Comparison of ENCODE assay signal across 8 mouse cellular contexts in genomic region chrX:162887931-162888511, GRCm38 (mm10). TPM values are rescaled to one million over a fixed set of nuclear protein-coding genes. Genes with fewer than 3 reads are reported as not detected.
DNase-seq lines count a peak whose midpoint lies in the region; ATAC-seq and TF ChIP-seq lines count a peak whose summit lies in the region.

Gene Syap1 (minus strand): TSS chrX:162888447.

- WGBS in forebrain, embryonic 13.5 days, result 23% methylated on average over 43 of the region's 47 CpGs
- 8% methylated on average over 33 of the region's 47 CpGs for WGBS in heart, postnatal 0 days
- WGBS in liver, embryonic 16.5 days (ENCODE audit: insufficient replicate concordance), result 13% methylated on average over 36 of the region's 47 CpGs
- 28% methylated on average over 38 of the region's 47 CpGs for WGBS in neural tube, embryonic 12.5 days
- 27% methylated on average over 25 of the region's 47 CpGs for WGBS in stomach, postnatal 0 days

- H3K36me3 ChIP-seq in E14TG2a.4 (ENCODE audit: insufficient read depth, low read length), result no peaks in the 10 kb centered on the region
- H3K36me3 ChIP-seq in forebrain, embryonic 13.5 days (ENCODE audit: poor library complexity, severe bottlenecking), result no peaks in the 10 kb centered on the region
- H3K36me3 ChIP-seq in heart, postnatal 0 days (replicated peaks; ENCODE audit: control insufficient read depth, insufficient read depth, low read length), result no peaks in the 10 kb centered on the region
- H3K36me3 ChIP-seq in liver, embryonic 16.5 days (ENCODE audit: control insufficient read depth, insufficient read depth), result no peaks in the 10 kb centered on the region
- H3K36me3 ChIP-seq in neural tube, embryonic 12.5 days, result no peaks in the 10 kb centered on the region
- H3K36me3 ChIP-seq in stomach, postnatal 0 days (ENCODE audit: control insufficient read depth, insufficient read depth, low read length), result no peaks in the 10 kb centered on the region

- no peak for TF ChIP-seq EP300 in heart, postnatal 0 days (IDR thresholded peaks at IDR 0.05; ENCODE audit: low read depth)
- TF ChIP-seq EP300 in stomach, postnatal 0 days (optimal IDR thresholded peaks at IDR 0.05), result no peak

- no peak for TF ChIP-seq CTCF in E14TG2a.4 (conservative IDR thresholded peaks at IDR 0.05; ENCODE audit: low read length)
- TF ChIP-seq CTCF in heart, postnatal 0 days (IDR thresholded peaks at IDR 0.05; ENCODE audit: low read depth), result no peak
- TF ChIP-seq CTCF in stomach, postnatal 0 days (IDR thresholded peaks at IDR 0.05; ENCODE audit: low read depth), result no peak

- peak within 1 kb of the TSS; percentile 14; the same call in 1 of the 2 replicates for H3K27ac ChIP-seq in forebrain, embryonic 13.5 days
- H3K27ac ChIP-seq in heart, postnatal 0 days (ENCODE audit: low read depth), result peak within 1 kb of the TSS; percentile 81
- H3K27ac ChIP-seq in liver, embryonic 16.5 days (ENCODE audit: low read length), result peak within 1 kb of the TSS; percentile 34
- H3K27ac ChIP-seq in neural tube, embryonic 12.5 days, result 0 out of 2 replicates have a peak within 1 kb of the TSS, but pooled peaks have one; percentile 32
- peak within 1 kb of the TSS; percentile 70 for H3K27ac ChIP-seq in stomach, postnatal 0 days (replicated peaks)

- DNase-seq in c-Kit-positive CD71-positive TER-119-positive erythroid progenitor cells, embryonic 14.5 days (ENCODE audit: low spot score), result peak; percentile 72
- DNase-seq in heart, postnatal 0 days (ENCODE audit: low spot score), result peak; percentile 70
- peak; percentile 84 to 93 for DNase-seq in kidney, postnatal 36 days
- DNase-seq in stomach, postnatal 0 days (ENCODE audit: low spot score), result peak; percentile 85

- H3K4me3 ChIP-seq in E14TG2a.4 (replicated peaks; ENCODE audit: low read length), result peak within 1 kb of the TSS; percentile 90
- peak within 1 kb of the TSS; percentile 64 for H3K4me3 ChIP-seq in forebrain, embryonic 13.5 days
- peak within 1 kb of the TSS; percentile 79 for H3K4me3 ChIP-seq in heart, postnatal 0 days (ENCODE audit: low read depth, low read length)
- H3K4me3 ChIP-seq in liver, embryonic 16.5 days (ENCODE audit: low read depth, low read length), result peak within 1 kb of the TSS; percentile 77
- H3K4me3 ChIP-seq in neural tube, embryonic 12.5 days, result peak within 1 kb of the TSS; percentile 67
- peak within 1 kb of the TSS; percentile 63 for H3K4me3 ChIP-seq in stomach, postnatal 0 days (ENCODE audit: low read depth, low read length)

- peaks cover 39% of the 10 kb centered on the region for H3K4me1 ChIP-seq in E14TG2a.4 (replicated peaks; ENCODE audit: low read depth, low read length)
- H3K4me1 ChIP-seq in forebrain, embryonic 13.5 days, result 0 out of 2 replicates have a peak, but pooled peaks cover 10% of the 10 kb centered on the region
- H3K4me1 ChIP-seq in heart, postnatal 0 days (ENCODE audit: control insufficient read depth, insufficient read depth), result no peaks in the 10 kb centered on the region
- H3K4me1 ChIP-seq in liver, embryonic 16.5 days (ENCODE audit: control insufficient read depth, low read depth, low read length), result peaks cover 2% of the 10 kb centered on the region; the same call in 1 of the 2 replicates
- H3K4me1 ChIP-seq in neural tube, embryonic 12.5 days, result no peaks in the 10 kb centered on the region
- H3K4me1 ChIP-seq in stomach, postnatal 0 days (replicated peaks; ENCODE audit: control insufficient read depth, insufficient read depth), result no peaks in the 10 kb centered on the region

- peak within 1 kb of the TSS; percentile 61 for H3K4me2 ChIP-seq in forebrain, embryonic 13.5 days
- peak within 1 kb of the TSS; percentile 71 for H3K4me2 ChIP-seq in heart, postnatal 0 days (ENCODE audit: low read depth, low read length)
- peak within 1 kb of the TSS; percentile 69 for H3K4me2 ChIP-seq in liver, embryonic 16.5 days (ENCODE audit: low read depth, low read length)
- peak within 1 kb of the TSS; percentile 58 for H3K4me2 ChIP-seq in neural tube, embryonic 12.5 days (replicated peaks)
- peak within 1 kb of the TSS; percentile 57 for H3K4me2 ChIP-seq in stomach, postnatal 0 days (replicated peaks; ENCODE audit: low read depth)

- H3K9ac ChIP-seq in forebrain, embryonic 13.5 days, result peak within 1 kb of the TSS; percentile 79
- peak within 1 kb of the TSS; percentile 78 for H3K9ac ChIP-seq in heart, postnatal 0 days (replicated peaks; ENCODE audit: low read depth, low read length)
- H3K9ac ChIP-seq in liver, embryonic 16.5 days (ENCODE audit: low read depth, low read length), result peak within 1 kb of the TSS; percentile 79
- H3K9ac ChIP-seq in neural tube, embryonic 12.5 days, result peak within 1 kb of the TSS; percentile 67
- peak within 1 kb of the TSS; percentile 82 for H3K9ac ChIP-seq in stomach, postnatal 0 days (ENCODE audit: low read length)

- peak; percentile 98 for ATAC-seq in forebrain, embryonic 13.5 days
- peak; percentile 97 for ATAC-seq in heart, postnatal 0 days (ENCODE audit: insufficient read depth, low read depth)
- ATAC-seq in liver, embryonic 16.5 days (ENCODE audit: low read depth), result peak; percentile 92
- ATAC-seq in neural tube, embryonic 12.5 days (ENCODE audit: low FRiP score, low read depth), result peak; percentile 99
- ATAC-seq in stomach, postnatal 0 days (ENCODE audit: low FRiP score, low TSS enrichment), result peak; percentile 95

- H3K9me3 ChIP-seq in E14TG2a.4 (ENCODE audit: low read length), result no peaks in the 10 kb centered on the region
- H3K9me3 ChIP-seq in forebrain, embryonic 13.5 days (replicated peaks), result no peaks in the 10 kb centered on the region
- H3K9me3 ChIP-seq in heart, postnatal 0 days (replicated peaks; ENCODE audit: control insufficient read depth, low read length), result no peaks in the 10 kb centered on the region
- H3K9me3 ChIP-seq in liver, embryonic 16.5 days (replicated peaks; ENCODE audit: control insufficient read depth, low read length), result no peaks in the 10 kb centered on the region
- H3K9me3 ChIP-seq in neural tube, embryonic 12.5 days, result no peaks in the 10 kb centered on the region
- H3K9me3 ChIP-seq in stomach, postnatal 0 days (ENCODE audit: control insufficient read depth, low read length), result no peaks in the 10 kb centered on the region

- no peaks in the 10 kb centered on the region for H3K27me3 ChIP-seq in E14TG2a.4 (ENCODE audit: insufficient read depth, low read length)
- no peaks in the 10 kb centered on the region for H3K27me3 ChIP-seq in forebrain, embryonic 13.5 days
- H3K27me3 ChIP-seq in heart, postnatal 0 days (ENCODE audit: control insufficient read depth, insufficient read depth, low read length), result no peaks in the 10 kb centered on the region
- no peaks in the 10 kb centered on the region for H3K27me3 ChIP-seq in liver, embryonic 16.5 days (ENCODE audit: control insufficient read depth, insufficient read depth, low read depth, low read length)
- no peaks in the 10 kb centered on the region for H3K27me3 ChIP-seq in neural tube, embryonic 12.5 days (replicated peaks)
- no peaks in the 10 kb centered on the region for H3K27me3 ChIP-seq in stomach, postnatal 0 days (ENCODE audit: control insufficient read depth, insufficient read depth, low read length)

RNA-seq across cellular contexts. Expression of gene Syap1, which starts in this region (rescaled TPM):
- polyA plus RNA-seq in forebrain, embryonic 13.5 days (2015; fragmentation: Nextera tagmentation; extraction: Ambion mirVana), result 23.7 TPM in 2 replicates
- total RNA-seq in heart, postnatal 0 days (2014; rRNA removed; ENCODE audit: low replicate concordance), result 18.4 and 30.3 TPM in 2 replicates
- polyA plus RNA-seq in heart, postnatal 0 days (2015; fragmentation: Nextera tagmentation; extraction: Ambion mirVana), result 27.0 and 27.5 TPM in 2 replicates
- polyA plus RNA-seq in liver, embryonic 16.5 days (2015; fragmentation: Nextera tagmentation; extraction: Ambion mirVana), result 11.7 and 12.3 TPM in 2 replicates
- 36.8 and 38.4 TPM in 2 replicates for polyA plus RNA-seq in neural tube, embryonic 12.5 days (2016; fragmentation: Nextera tagmentation; extraction: Ambion mirVana)
- polyA plus RNA-seq in stomach, postnatal 0 days (2015; fragmentation: Nextera tagmentation; extraction: Ambion mirVana), result 40.6 and 43.3 TPM in 2 replicates

Comparison
In these comparisons a context has a peak if more than half of its experiments do, and no peak if none do; other contexts are left out.
1. Peak in every context shown above with its lines: DNase-seq, ATAC-seq, H3K4me3 ChIP-seq and H3K27ac ChIP-seq.
2. H3K27ac ChIP-seq: peak in every context shown above with its lines; median percentile 81 in heart, postnatal 0 days; 70 in stomach, postnatal 0 days; 34 in liver, embryonic 16.5 days; 32 in neural tube, embryonic 12.5 days; 14 in forebrain, embryonic 13.5 days.